Mouse (Mus musculus): ENCODE data around the gene Tdrd5.

DNA sequence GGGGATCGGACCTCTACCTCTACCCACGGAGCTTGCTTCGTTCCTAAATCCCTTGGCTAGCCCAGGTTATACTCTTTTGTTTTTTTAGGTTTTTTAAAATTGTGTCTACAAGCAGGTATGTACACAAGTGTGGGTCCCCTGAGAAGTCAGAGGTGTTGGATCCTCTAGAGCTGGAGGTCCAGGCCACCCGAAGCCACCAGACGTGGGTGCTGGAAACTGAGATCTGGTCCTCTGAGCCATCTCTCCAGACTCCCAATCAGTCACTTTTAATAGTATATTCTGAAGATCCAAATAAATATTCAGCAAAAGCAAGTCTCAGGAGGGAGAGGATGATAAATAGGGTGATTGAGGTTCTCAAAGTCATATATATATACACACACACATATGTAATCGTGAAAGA, 13.4 kb downstream of the Tdrd5 start:
- TF ChIP-seq POLR2A (IDR thresholded peaks at IDR 0.05; ENCODE audit: low read depth, low read length) = no peak
- no peak for TF ChIP-seq CTCF (IDR thresholded peaks at IDR 0.05; ENCODE audit: extremely low read depth, insufficient read length, insufficient replicate concordance, low read depth, low read length)

Measured in small intestine, adult 2 months (tissue).